Mouse (Mus musculus) heart, postnatal 10 days (tissue): ENCODE data around the gene Fry. TPM values are rescaled to one million over a fixed set of nuclear protein-coding genes. Genes with fewer than 3 reads are reported as not detected.

Experiments
- DNase-seq, 2 experiments: peaks; one replicate each; pipeline ENCODE4 v3.0.0; 2021
- intact Hi-C: fragments of 180-260 bp; cut with DNase I; formaldehyde crosslinking; loops from one replicate; pipeline ENCODE4 v1.15.1; 2025
- total RNA-seq, 2 experiments: library from RNA; stranded (reverse); gene quantifications; 2 replicates each; pipeline ENCODE4 v1.2.3; 2021

Gene Fry
- total RNA-seq, result 100 to 1,000 TPM; 153 to 196 TPM

- intact Hi-C loops, result loop anchor here (2.0 kb wide), 1 partner anchor 30 kb away; no protein-coding TSS in a partner anchor
- DNase-seq, result peak; percentile 97 to 98
Observed at GRCm38 (mm10) chr5:150118455-150119241, at the start of gene Fry. TSS of gene Fry (plus strand) at chr5:150118645.

GRCm38 (mm10) chr5:150070086-150070485 lies 48.4 kb upstream of the Fry start:
- peak; percentile 25 for DNase-seq
- intact Hi-C loops, result loop anchor here (10.0 kb wide), 1 partner anchor 355 kb away; no protein-coding TSS in a partner anchor

GRCm38 (mm10) chr5:150071738-150072137 lies 46.7 kb upstream of the Fry start:
- DNase-seq, result no peak
- intact Hi-C loops, result loop anchor here (10.0 kb wide), 1 partner anchor 357 kb away; no protein-coding TSS in a partner anchor

GRCm38 (mm10) chr5:150079866-150080797 lies 38.3 kb upstream of the Fry start:
- DNase-seq, result no peak
- intact Hi-C loops, result loop anchor here (10.0 kb wide), 1 partner anchor 365 kb away; no protein-coding TSS in a partner anchor

- intact Hi-C loops, result no loop called here
- DNase-seq, result no peak
Observed at GRCm38 (mm10) chr5:150082696-150083095, 35.7 kb upstream of the Fry start.

- intact Hi-C loops, result no loop called here
- no peak for DNase-seq
Observed at GRCm38 (mm10) chr5:150083190-150083589, 35.3 kb upstream of the Fry start.

GRCm38 (mm10) chr5:150097620-150098019 lies 20.8 kb upstream of the Fry start:
- DNase-seq, result peak; percentile 66 to 72
- intact Hi-C loops, result loop anchor here (1.0 to 10.0 kb wide), 3 partner anchors 60 to 327 kb away; no protein-coding TSS in a partner anchor

- no peak for DNase-seq
- intact Hi-C loops, result loop anchor here (10.0 kb wide), 2 partner anchors 136 to 326 kb away; no protein-coding TSS in a partner anchor
Observed at GRCm38 (mm10) chr5:150098754-150099153, 19.7 kb upstream of the Fry start.

- intact Hi-C loops, result no loop called here
Observed at GRCm38 (mm10) chr5:150101789-150102188, 16.7 kb upstream of the Fry start.

GRCm38 (mm10) chr5:150106358-150106757 lies 12.1 kb upstream of the Fry start:
- intact Hi-C loops, result no loop called here
- no peak for DNase-seq

More at GRCm38 (mm10) chr5:150101789-150102188, 16.7 kb upstream of the Fry start:
- DNase-seq, result no peak

- intact Hi-C loops, result no loop called here
- DNase-seq, result no peak
Observed at GRCm38 (mm10) chr5:150111236-150111635, 7.2 kb upstream of the Fry start.

- peak in 1 of 2 experiments; percentile 54 for DNase-seq
Observed at GRCm38 (mm10) chr5:150114007-150114406, 4.4 kb upstream of the Fry start.

GRCm38 (mm10) chr5:150114778-150115177 lies 3.7 kb upstream of the Fry start:
- DNase-seq, result no peak
- intact Hi-C loops, result loop anchor here (2.0 kb wide), 1 partner anchor 42 kb away; no protein-coding TSS in a partner anchor

More at GRCm38 (mm10) chr5:150114007-150114406, 4.4 kb upstream of the Fry start:
- intact Hi-C loops, result loop anchor here (2.0 kb wide), 1 partner anchor 43 kb away; no protein-coding TSS in a partner anchor

- intact Hi-C loops, result loop anchor here (2.0 kb wide), 1 partner anchor 41 kb away; no protein-coding TSS in a partner anchor
- DNase-seq, result peak; percentile 40 to 43
Observed at GRCm38 (mm10) chr5:150115271-150116092, 3.0 kb upstream of the Fry start.

- intact Hi-C loops, result no loop called here
- DNase-seq, result no peak
Observed at GRCm38 (mm10) chr5:150116216-150116905, 2.1 kb upstream of the Fry start.

- intact Hi-C loops, result no loop called here
Observed at GRCm38 (mm10) chr5:150116906-150117216, 1.6 kb upstream of the Fry start.

GRCm38 (mm10) chr5:150118124-150118454 lies 356 bp upstream of the Fry start:
- intact Hi-C loops, result loop anchor here (2.0 kb wide), 1 partner anchor 31 kb away; no protein-coding TSS in a partner anchor
- DNase-seq, result peak in 1 of 2 experiments; percentile 40

More at GRCm38 (mm10) chr5:150116906-150117216, 1.6 kb upstream of the Fry start:
- peak in 1 of 2 experiments; percentile 33 for DNase-seq

GRCm38 (mm10) chr5:150120676-150121075 lies 2.2 kb downstream of the Fry start:
- intact Hi-C loops, result no loop called here
- DNase-seq, result no peak

GRCm38 (mm10) chr5:150122095-150122494 lies 3.6 kb downstream of the Fry start:
- intact Hi-C loops, result no loop called here
- no peak for DNase-seq
